Mouse (Mus musculus) adrenal gland, postnatal 4 days (tissue): ENCODE results near the gene Spats2. TPM values are rescaled to one million over a fixed set of nuclear protein-coding genes. Genes with fewer than 3 reads are reported as not detected.

Experiments
- DNase-seq, 2 experiments: peaks; one replicate each; pipeline ENCODE4 v3.0.0; 2021 to 2022; ENCODE audit warnings: low spot score in 2 of 2, mixed read lengths in 2 of 2
- total RNA-seq, 2 experiments: library from RNA; stranded (reverse); gene quantifications; 2 replicates each; pipeline ENCODE4 v1.2.3; 2021

Gene Spats2
- total RNA-seq, 2 experiments from 2014 or later: 30.7 to 34.1 TPM

DNA sequence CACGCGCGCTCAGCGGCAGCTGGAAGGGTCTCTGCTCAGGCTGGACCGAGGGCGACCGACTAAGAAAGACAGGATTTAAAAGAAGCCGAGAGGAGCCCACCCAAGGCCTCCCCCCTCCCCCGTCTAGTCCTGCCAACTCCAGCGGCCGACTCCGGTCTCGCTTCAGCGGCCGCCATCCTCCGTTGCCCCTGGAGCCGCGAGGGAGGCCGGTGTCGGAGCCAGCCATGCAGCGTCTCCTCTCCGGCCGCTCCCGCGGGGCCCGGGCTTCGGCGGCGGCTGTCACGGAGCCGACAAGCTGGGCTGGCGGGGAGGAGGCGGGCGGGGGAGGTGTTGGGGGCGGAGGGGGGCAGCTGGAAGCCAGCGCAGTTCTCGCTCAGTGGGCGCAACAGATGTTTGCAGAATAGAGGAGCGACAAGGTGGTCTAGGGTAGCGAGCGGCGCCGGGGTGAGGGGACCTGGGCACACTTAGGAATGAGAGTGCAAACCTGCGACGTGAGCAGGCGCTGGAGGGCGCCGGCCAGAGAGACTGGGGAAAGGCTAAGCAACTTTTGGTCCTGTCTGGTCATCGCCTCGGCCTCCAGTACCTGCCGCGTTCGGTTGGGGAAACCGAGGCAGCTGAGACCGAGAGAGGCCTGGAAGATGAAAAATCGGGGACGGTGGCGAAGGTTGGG lies 28.8 kb upstream of the Spats2 start:
- no peak for DNase-seq

GRCm38 (mm10) chr15:99097840-99098492 lies 27.8 kb upstream of the Spats2 start:
- DNase-seq: no peak

GRCm38 (mm10) chr15:99098493-99098861 lies 27.2 kb upstream of the Spats2 start:
- no peak for DNase-seq

DNA sequence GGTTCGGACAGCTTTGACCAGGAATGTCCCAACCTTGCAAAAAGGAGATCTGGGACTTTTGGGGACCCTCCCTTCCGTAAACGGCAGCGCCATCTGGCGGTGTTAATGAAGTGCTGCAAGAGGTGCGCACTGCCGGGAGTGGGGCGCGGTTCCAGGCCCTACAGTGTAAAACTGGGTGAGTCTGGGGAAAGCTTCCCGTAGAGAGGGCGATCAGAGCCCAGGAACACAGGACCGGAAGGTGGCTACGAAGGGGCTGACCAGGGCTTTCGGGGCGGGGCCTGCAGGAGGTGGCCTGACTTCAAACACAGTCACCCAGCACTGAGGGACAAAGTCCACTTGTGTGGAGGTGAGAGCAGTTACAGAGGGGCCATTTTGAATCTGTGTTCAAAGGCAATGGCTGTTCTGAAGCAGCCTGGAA lies 26.6 kb upstream of the Spats2 start:
- no peak for DNase-seq

DNA sequence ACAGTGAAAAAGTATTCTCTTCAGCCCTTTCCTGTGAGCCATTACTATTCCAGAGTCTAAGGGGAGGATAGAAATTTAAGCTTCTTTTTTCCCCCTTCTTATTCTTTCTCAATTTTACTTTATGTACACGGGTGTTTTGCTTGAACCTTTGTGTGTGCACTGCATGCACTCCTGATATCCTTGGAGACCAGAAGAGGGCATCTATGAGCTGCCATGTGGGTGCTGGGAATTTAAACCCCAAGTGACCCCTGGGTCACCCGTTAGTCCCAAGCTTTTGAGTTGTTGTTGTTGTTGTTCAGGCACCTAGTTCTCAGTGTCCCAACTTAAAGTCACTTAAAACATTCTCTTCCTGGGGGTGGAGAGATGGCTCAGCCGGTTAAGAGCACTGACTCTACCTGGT lies 25.7 kb upstream of the Spats2 start:
- DNase-seq: no peak

GRCm38 (mm10) chr15:99105238-99105637 lies 20.5 kb upstream of the Spats2 start:
- DNase-seq: no peak

- DNase-seq: no peak
Observed at GRCm38 (mm10) chr15:99107866-99108265, 17.9 kb upstream of the Spats2 start.

GRCm38 (mm10) chr15:99111139-99111538 lies 14.6 kb upstream of the Spats2 start:
- DNase-seq: no peak

DNA sequence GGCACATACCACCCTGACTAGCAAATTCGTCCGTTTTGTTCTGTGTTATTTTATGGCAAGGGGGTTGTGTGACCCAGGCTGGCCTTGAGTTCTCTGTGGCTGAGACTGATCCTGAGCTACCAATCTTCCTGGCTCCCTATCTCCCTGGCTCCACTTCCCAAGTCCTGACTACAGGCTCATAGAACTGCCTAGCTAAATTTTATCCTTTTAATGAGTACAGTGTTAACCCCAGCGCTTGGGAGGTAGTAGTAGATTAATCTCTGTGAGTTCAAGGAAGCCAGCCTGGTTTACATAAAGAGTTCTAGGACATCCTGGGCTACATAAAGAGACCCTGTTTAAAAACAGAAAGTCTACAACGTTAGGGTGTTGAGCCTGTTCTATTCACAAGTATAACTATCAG lies 13.9 kb upstream of the Spats2 start:
- DNase-seq: no peak

DNA sequence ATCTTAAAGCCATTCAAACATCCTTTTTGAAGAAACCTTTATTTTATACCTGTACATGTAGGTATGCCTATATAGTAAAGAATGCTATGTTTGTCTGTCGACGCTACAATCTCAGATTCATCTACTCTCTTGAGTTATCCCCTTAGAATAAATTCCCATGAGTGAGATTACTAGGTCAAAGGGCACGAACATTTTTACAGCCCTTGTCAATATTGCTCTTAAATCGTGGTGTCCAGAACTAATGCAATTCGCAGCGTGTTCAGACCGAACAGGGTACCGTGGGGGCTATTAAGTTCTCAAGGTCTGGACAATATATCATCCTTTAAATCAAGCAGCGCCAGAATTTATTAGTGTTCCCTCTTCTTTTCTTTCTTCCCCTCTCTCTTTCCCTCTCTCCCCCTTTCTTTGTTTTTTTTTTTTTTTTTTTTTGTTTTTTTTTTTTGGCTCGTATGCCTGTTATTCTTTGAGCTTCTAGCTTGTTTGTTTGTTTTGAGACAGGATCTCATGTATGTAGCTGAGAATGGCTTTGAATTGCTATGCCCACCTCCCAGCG lies 12.8 kb upstream of the Spats2 start:
- DNase-seq: no peak

- DNase-seq: no peak
Observed at GRCm38 (mm10) chr15:99113396-99113975, 12.2 kb upstream of the Spats2 start.

- DNase-seq: no peak
Observed at GRCm38 (mm10) chr15:99114312-99115064, 11.2 kb upstream of the Spats2 start.

GRCm38 (mm10) chr15:99115065-99115423 lies 10.7 kb upstream of the Spats2 start:
- no peak for DNase-seq

DNA sequence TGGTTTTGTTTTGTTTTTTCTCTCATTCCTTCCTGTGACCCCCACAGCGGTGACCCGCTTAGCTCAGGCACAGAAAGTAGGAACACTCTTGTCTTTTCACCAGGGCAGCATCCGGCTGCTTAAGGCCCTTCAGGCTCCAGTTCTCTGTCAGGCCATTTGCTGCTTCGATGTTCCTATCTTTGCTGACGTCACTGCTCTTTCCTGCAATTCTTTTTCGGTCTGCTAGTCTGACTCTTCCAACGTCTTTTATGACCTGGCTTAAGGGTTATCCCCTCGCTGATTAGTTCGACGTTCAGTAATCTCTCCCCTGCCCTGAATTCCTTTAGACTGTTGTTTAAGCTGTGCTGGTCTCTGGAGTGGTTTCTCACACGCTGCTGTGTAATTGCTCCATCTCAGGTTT lies 9.2 kb upstream of the Spats2 start:
- no peak for DNase-seq

DNA sequence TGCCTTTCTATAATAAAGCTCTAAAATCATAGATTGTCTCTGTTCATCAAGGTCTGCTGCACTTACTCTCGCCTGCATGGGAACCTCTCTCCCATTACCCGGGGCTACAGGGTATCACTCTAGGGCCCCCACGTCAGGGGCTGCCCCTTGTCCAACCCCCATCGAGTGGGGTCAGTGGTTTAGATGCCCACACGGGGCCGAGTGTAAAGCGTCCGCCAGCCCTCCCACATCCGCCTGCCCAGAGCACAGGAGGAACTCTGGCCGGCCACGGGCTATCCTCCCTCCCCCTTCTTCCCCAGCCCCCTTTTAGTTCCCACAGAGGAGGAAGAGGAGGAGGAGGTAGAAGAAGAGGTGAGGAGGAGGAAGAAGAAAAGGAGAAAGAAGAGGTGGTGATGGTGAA lies 4.9 kb upstream of the Spats2 start:
- no peak for DNase-seq

GRCm38 (mm10) chr15:99122642-99123041 lies 3.1 kb upstream of the Spats2 start:
- no peak for DNase-seq

GRCm38 (mm10) chr15:99126081-99126815 lies 532 bp downstream of the Spats2 start:
- DNase-seq: peak; percentile 75 to 76

DNA sequence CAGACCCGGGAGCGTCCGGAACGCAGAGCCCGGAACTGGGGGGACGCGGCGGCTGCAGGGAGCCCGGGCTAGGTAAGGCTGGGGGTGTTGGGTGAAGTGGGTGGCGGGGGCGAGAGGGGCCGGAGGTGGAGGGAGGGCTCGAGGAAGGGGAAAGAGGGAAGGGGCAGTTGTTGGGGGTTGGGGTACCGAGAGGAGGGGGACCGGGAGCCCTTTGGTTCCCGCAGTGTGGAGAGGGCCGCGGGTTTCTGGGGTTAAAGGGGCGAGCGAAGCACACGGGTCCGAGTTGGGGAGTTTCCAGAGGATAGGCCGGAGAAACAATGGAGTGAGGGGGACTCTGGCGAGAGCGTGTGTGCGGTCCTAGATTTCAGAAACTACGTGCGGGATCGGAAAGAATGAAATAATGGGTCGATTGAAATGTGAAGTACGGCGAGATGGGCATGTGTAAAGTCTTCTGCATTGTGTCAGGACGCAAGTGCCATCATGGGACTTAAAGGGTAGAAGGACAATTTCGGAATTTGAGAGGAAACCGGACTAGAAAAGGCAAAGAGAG lies 1.2 kb downstream of the Spats2 start:
- DNase-seq: no peak

- no peak for DNase-seq
Observed at GRCm38 (mm10) chr15:99127851-99128522, 2.3 kb downstream of the Spats2 start.

GRCm38 (mm10) chr15:99129441-99129840 lies 3.7 kb downstream of the Spats2 start:
- no peak for DNase-seq
